Mouse (Mus musculus): ENCODE data around the gene Ltb4r2. TPM values are rescaled to one million over a fixed set of nuclear protein-coding genes. Genes with fewer than 3 reads are reported as not detected.

The Ltb4r2 gene
- under 1 TPM in 1 of 2 experiments, not detected in 1; 0.20 TPM for total RNA-seq (2021)
- 0.06 and 0.20 TPM in 2 replicates for polyA plus RNA-seq (2012; rRNA removed)
- long read RNA-seq: 0 reads

- Histone ChIP-seq H3K4me1 (ENCODE audit: control insufficient read depth, insufficient read depth, low read length) (peaks cover 9% of the 10 kb centered on the region), H3K9ac (ENCODE audit: low read depth, low read length) (peak within 1 kb of the TSS; percentile 97), H3K36me3 (ENCODE audit: control insufficient read depth, insufficient read depth, low read length) (no peaks in the 10 kb centered on the region), H3K27ac (peak within 1 kb of the TSS; percentile 55), H3K27me3 (ENCODE audit: control insufficient read depth, insufficient read depth, low read length) (0 out of 2 replicates have a peak, but pooled peaks cover 2% of the 10 kb centered on the region), H3K4me3 (peak within 1 kb of the TSS; percentile 65), H3K79me2 (replicated peaks; ENCODE audit: control insufficient read depth, insufficient read depth, low read length) (no peaks in the 10 kb centered on the region)
- 91% methylated on average over 6 of the region's 6 CpGs for WGBS
- DNase-seq: no peak
- TF ChIP-seq POLR2A (IDR thresholded peaks at IDR 0.05; ENCODE audit: insufficient read depth, low read depth, low read length) (no peak), CTCF (IDR thresholded peaks at IDR 0.05) (no peak), EP300 (IDR thresholded peaks at IDR 0.05; ENCODE audit: insufficient read depth, low read depth, low read length) (no peak)
- intact Hi-C loops (cut with DNase I): no loop called here
These were observed at the start of gene Ltb4r2 for GRCm38 (mm10) chr14:55761163-55761562. Gene Ltb4r2, plus strand, starts transcription at chr14:55761428.

GRCm38 (mm10) chr14:55711786-55712185 lies 49.4 kb upstream of the Ltb4r2 start:
- Histone ChIP-seq H3K9ac (ENCODE audit: low read depth, low read length) (no peak overlapping the region), H3K36me3 (ENCODE audit: control insufficient read depth, insufficient read depth, low read length) (no peaks in the 10 kb centered on the region), H3K79me2 (replicated peaks; ENCODE audit: control insufficient read depth, insufficient read depth, low read length) (no peaks in the 10 kb centered on the region), H3K27me3 (ENCODE audit: control insufficient read depth, insufficient read depth, low read length) (peaks cover 1% of the 10 kb centered on the region; the same call in 1 of the 2 replicates), H3K27ac (no peak overlapping the region), H3K4me3 (no peak overlapping the region), H3K4me1 (ENCODE audit: control insufficient read depth, insufficient read depth, low read length) (no peaks in the 10 kb centered on the region)
- DNase-seq: no peak
- 78% methylated on average over 7 of the region's 7 CpGs for WGBS
- TF ChIP-seq POLR2A (IDR thresholded peaks at IDR 0.05; ENCODE audit: insufficient read depth, low read depth, low read length) (no peak), CTCF (IDR thresholded peaks at IDR 0.05) (no peak), EP300 (IDR thresholded peaks at IDR 0.05; ENCODE audit: insufficient read depth, low read depth, low read length) (no peak)
- intact Hi-C loops (cut with DNase I): no loop called here

GRCm38 (mm10) chr14:55713007-55713728 lies 48.1 kb upstream of the Ltb4r2 start:
- WGBS: 16% methylated on average over 25 of the region's 25 CpGs
- no peak overlapping the region for H3K9ac ChIP-seq (ENCODE audit: low read depth, low read length)
- no peak for TF ChIP-seq POLR2A (IDR thresholded peaks at IDR 0.05; ENCODE audit: insufficient read depth, low read depth, low read length)
- TF ChIP-seq CTCF (IDR thresholded peaks at IDR 0.05): no peak
- TF ChIP-seq EP300 (IDR thresholded peaks at IDR 0.05; ENCODE audit: insufficient read depth, low read depth, low read length): no peak
- H3K27me3 ChIP-seq (ENCODE audit: control insufficient read depth, insufficient read depth, low read length): peaks cover 1% of the 10 kb centered on the region; the same call in 1 of the 2 replicates
- no peaks in the 10 kb centered on the region for H3K4me1 ChIP-seq (ENCODE audit: control insufficient read depth, insufficient read depth, low read length)
- intact Hi-C loops (cut with DNase I): no loop called here
- H3K79me2 ChIP-seq (replicated peaks; ENCODE audit: control insufficient read depth, insufficient read depth, low read length): no peaks in the 10 kb centered on the region
- H3K27ac ChIP-seq: no peak overlapping the region
- peak; percentile 45 to 65 for DNase-seq
- H3K36me3 ChIP-seq (ENCODE audit: control insufficient read depth, insufficient read depth, low read length): no peaks in the 10 kb centered on the region
- H3K4me3 ChIP-seq: no peak overlapping the region

GRCm38 (mm10) chr14:55713729-55714122 lies 47.5 kb upstream of the Ltb4r2 start, which contains the start of gene Tgm1:
Gene Tgm1, minus strand, starts transcription at chr14:55713926.
- Histone ChIP-seq H3K9ac (ENCODE audit: low read depth, low read length) (no peak within 1 kb of the TSS), H3K79me2 (replicated peaks; ENCODE audit: control insufficient read depth, insufficient read depth, low read length) (no peaks in the 10 kb centered on the region), H3K27ac (no peak within 1 kb of the TSS), H3K4me1 (ENCODE audit: control insufficient read depth, insufficient read depth, low read length) (no peaks in the 10 kb centered on the region), H3K36me3 (ENCODE audit: control insufficient read depth, insufficient read depth, low read length) (no peaks in the 10 kb centered on the region), H3K4me3 (no peak within 1 kb of the TSS), H3K27me3 (ENCODE audit: control insufficient read depth, insufficient read depth, low read length) (peaks cover 1% of the 10 kb centered on the region; the same call in 1 of the 2 replicates)
- TF ChIP-seq CTCF (IDR thresholded peaks at IDR 0.05) (no peak), POLR2A (IDR thresholded peaks at IDR 0.05; ENCODE audit: insufficient read depth, low read depth, low read length) (no peak), EP300 (IDR thresholded peaks at IDR 0.05; ENCODE audit: insufficient read depth, low read depth, low read length) (no peak)
- DNase-seq: no peak
- 33% methylated on average over 4 of the region's 4 CpGs for WGBS
- intact Hi-C loops (cut with DNase I): no loop called here

- no peak overlapping the region for H3K4me3 ChIP-seq
- H3K27me3 ChIP-seq (ENCODE audit: control insufficient read depth, insufficient read depth, low read length): peaks cover 1% of the 10 kb centered on the region; the same call in 1 of the 2 replicates
- H3K79me2 ChIP-seq (replicated peaks; ENCODE audit: control insufficient read depth, insufficient read depth, low read length): no peaks in the 10 kb centered on the region
- H3K4me1 ChIP-seq (ENCODE audit: control insufficient read depth, insufficient read depth, low read length): no peaks in the 10 kb centered on the region
- no peak overlapping the region for H3K27ac ChIP-seq
- no peak for TF ChIP-seq POLR2A (IDR thresholded peaks at IDR 0.05; ENCODE audit: insufficient read depth, low read depth, low read length)
- no peak for TF ChIP-seq EP300 (IDR thresholded peaks at IDR 0.05; ENCODE audit: insufficient read depth, low read depth, low read length)
- no peak for TF ChIP-seq CTCF (IDR thresholded peaks at IDR 0.05)
- no peak overlapping the region for H3K9ac ChIP-seq (ENCODE audit: low read depth, low read length)
- DNase-seq: no peak
- WGBS: 40% methylated on average over 6 of the region's 6 CpGs
- H3K36me3 ChIP-seq (ENCODE audit: control insufficient read depth, insufficient read depth, low read length): no peaks in the 10 kb centered on the region
- intact Hi-C loops (cut with DNase I): no loop called here
These were observed 46.3 kb upstream of the Ltb4r2 start for GRCm38 (mm10) chr14:55714893-55715292.

GRCm38 (mm10) chr14:55716271-55716670 lies 45.0 kb upstream of the Ltb4r2 start:
- H3K9ac ChIP-seq (ENCODE audit: low read depth, low read length): no peak overlapping the region
- peaks cover 1% of the 10 kb centered on the region; the same call in 1 of the 2 replicates for H3K27me3 ChIP-seq (ENCODE audit: control insufficient read depth, insufficient read depth, low read length)
- DNase-seq: no peak
- no peaks in the 10 kb centered on the region for H3K79me2 ChIP-seq (replicated peaks; ENCODE audit: control insufficient read depth, insufficient read depth, low read length)
- 96% methylated on average over 6 of the region's 6 CpGs for WGBS
- H3K36me3 ChIP-seq (ENCODE audit: control insufficient read depth, insufficient read depth, low read length): no peaks in the 10 kb centered on the region
- H3K4me3 ChIP-seq: no peak overlapping the region
- no peak overlapping the region for H3K27ac ChIP-seq
- H3K4me1 ChIP-seq (ENCODE audit: control insufficient read depth, insufficient read depth, low read length): no peaks in the 10 kb centered on the region
- TF ChIP-seq EP300 (IDR thresholded peaks at IDR 0.05; ENCODE audit: insufficient read depth, low read depth, low read length): no peak
- TF ChIP-seq POLR2A (IDR thresholded peaks at IDR 0.05; ENCODE audit: insufficient read depth, low read depth, low read length): no peak
- no peak for TF ChIP-seq CTCF (IDR thresholded peaks at IDR 0.05)
- intact Hi-C loops (cut with DNase I): no loop called here

All from heart, adult 2 months (tissue).